Mouse (Mus musculus) adrenal gland, postnatal 25 days (tissue): ENCODE results near the gene 1700129C05Rik. TPM values are rescaled to one million over a fixed set of nuclear protein-coding genes. Genes with fewer than 3 reads are reported as not detected.

Source experiments
- DNase-seq: peaks from one replicate; pipeline ENCODE4 v3.0.0; 2021; ENCODE audit warnings: mixed read lengths
- long read RNA-seq: library from polyadenylated mRNA; stranded (forward); transcript quantifications from one replicate; pipeline ENCODE4 v2.0.0, GENCODE M21; 2021
- total RNA-seq: library from RNA; stranded (reverse); gene quantifications from 2 replicates; pipeline ENCODE4 v1.2.3, GENCODE M21; 2021

1700129C05Rik gene
- total RNA-seq, result not detected in 2 replicates
- long read RNA-seq, result 0 reads

- no peak for DNase-seq
Measured at GRCm38 (mm10) chr14:59142793-59143192, at the start of gene 1700129C05Rik. 1700129C05Rik (minus strand) TSS chr14:59142893.

- DNase-seq, result no peak
Measured at GRCm38 (mm10) chr14:59186121-59186520, 43.4 kb upstream of the 1700129C05Rik start.

- no peak for DNase-seq
Measured at GRCm38 (mm10) chr14:59185514-59185913, 42.8 kb upstream of the 1700129C05Rik start.

GRCm38 (mm10) chr14:59182732-59183131 is 40.0 kb upstream of the 1700129C05Rik start:
- no peak for DNase-seq

- DNase-seq, result no peak
Measured at GRCm38 (mm10) chr14:59178649-59179048, 36.0 kb upstream of the 1700129C05Rik start, which contains the start of gene Gm5142. Gm5142 (minus strand) TSS chr14:59178749.

GRCm38 (mm10) chr14:59157016-59157698 is 14.5 kb upstream of the 1700129C05Rik start:
- DNase-seq, result no peak

- no peak for DNase-seq
Measured at GRCm38 (mm10) chr14:59155589-59155988, 12.9 kb upstream of the 1700129C05Rik start.

- no peak for DNase-seq
Measured at GRCm38 (mm10) chr14:59114281-59114680, 28.4 kb downstream of the 1700129C05Rik start.

- peak; percentile 2 for DNase-seq
Measured at GRCm38 (mm10) chr14:59104006-59104605, 38.6 kb downstream of the 1700129C05Rik start.

GRCm38 (mm10) chr14:59093601-59094000 is 49.1 kb downstream of the 1700129C05Rik start:
- DNase-seq, result no peak

GRCm38 (mm10) chr14:59084396-59084795 is 58.3 kb downstream of the 1700129C05Rik start:
- DNase-seq, result peak; percentile 44

Other genes starting within 250 kb of the 1700129C05Rik start
- not detected in 2 replicates for gene Gm5142, start 35.9 kb upstream of the 1700129C05Rik start, total RNA-seq
- 36.4 and 39.8 TPM in 2 replicates for gene Rcbtb1, start 58.3 kb upstream of the 1700129C05Rik start, total RNA-seq
- gene Gm6904, start 117.3 kb upstream of the 1700129C05Rik start, total RNA-seq, result not detected in 2 replicates
- gene Phf11a, start 154.6 kb upstream of the 1700129C05Rik start, total RNA-seq, result 0.55 TPM in 1 of 2 replicates, not detected in the other
- gene Phf11b, start 198.5 kb upstream of the 1700129C05Rik start, total RNA-seq, result 2.4 TPM in 1 of 2 replicates, not detected in the other
- gene Phf11d, start 222.6 kb upstream of the 1700129C05Rik start, total RNA-seq, result 3.9 and 6.1 TPM in 2 replicates